Mouse (Mus musculus) heart, embryonic 16.5 days (tissue): ENCODE measurements around the gene Klhl32. TPM values are rescaled to one million over a fixed set of nuclear protein-coding genes. Genes with fewer than 3 reads are reported as not detected.

Experiments
- ATAC-seq: fragments of 200-750 bp; cut with Nextera tagmentation; replicated peaks from 2 replicates; pipeline ENCODE4 v1.8.0; 2017; ENCODE audit warnings: moderate number of reproducible peaks; ENCODE audit not compliant: insufficient read depth, low FRiP score; ENCODE audit errors: extremely low read depth
- H3K27ac ChIP-seq: fragments of 300-500 bp; sonication (generic); 2 replicates; pipeline ENCODE4 v1.5.1; 2014; ENCODE audit warnings: mild to moderate bottlenecking, low read length, control low read depth, moderate library complexity
- H3K27me3 ChIP-seq: fragments of 300-500 bp; sonication (generic); 2 replicates; pipeline ENCODE4 v1.6.1; 2014; ENCODE audit warnings: low read length, mixed read lengths; ENCODE audit not compliant: control insufficient read depth, insufficient read depth
- H3K36me3 ChIP-seq: fragments of 300-500 bp; sonication (generic); 2 replicates; pipeline ENCODE4 v1.6.1; 2014; ENCODE audit not compliant: control insufficient read depth, insufficient read depth
- H3K4me1 ChIP-seq: fragments of 300-500 bp; sonication (generic); 2 replicates; pipeline ENCODE4 v1.6.1; 2014; ENCODE audit warnings: low read length, mixed read lengths; ENCODE audit not compliant: control insufficient read depth, insufficient read depth
- H3K4me2 ChIP-seq: fragments of 300-500 bp; sonication (generic); 2 replicates; pipeline ENCODE4 v1.6.1; 2014; ENCODE audit warnings: low read depth, mild to moderate bottlenecking, control low read depth, low read length
- H3K4me3 ChIP-seq: fragments of 300-500 bp; sonication (generic); 2 replicates; pipeline ENCODE4 v1.5.1; 2014; ENCODE audit warnings: mild to moderate bottlenecking, control low read depth, low read length
- H3K9ac ChIP-seq: fragments of 300-500 bp; sonication (generic); 2 replicates; pipeline ENCODE4 v1.6.1; 2014; ENCODE audit warnings: low read length, control low read depth
- H3K9me3 ChIP-seq: fragments of 300-500 bp; sonication (generic); replicated peaks from 2 replicates; pipeline ENCODE4 v1.6.1; 2016; ENCODE audit warnings: low read length; ENCODE audit not compliant: control insufficient read depth
- WGBS: fragments of 180-500 bp; shearing (Covaris S2); extraction: QIAGEN DNeasy Blood & Tissue Kit; methylation state at CpG from one replicate; pipeline ENCODE4 v1.1.7; 2014; 5-methylcytosine and 5-hydroxymethylcytosine counted together
- polyA plus RNA-seq: library from polyadenylated mRNA; unstranded; fragments of >200 nt; fragmentation: Nextera tagmentation; extraction: Ambion mirVana; gene quantifications from 2 replicates; pipeline ENCODE4 v1.2.1, GENCODE M21; 2015

Gene Klhl32
- polyA plus RNA-seq, 1 experiment from 2014 or later, result 4.6 TPM

DNA sequence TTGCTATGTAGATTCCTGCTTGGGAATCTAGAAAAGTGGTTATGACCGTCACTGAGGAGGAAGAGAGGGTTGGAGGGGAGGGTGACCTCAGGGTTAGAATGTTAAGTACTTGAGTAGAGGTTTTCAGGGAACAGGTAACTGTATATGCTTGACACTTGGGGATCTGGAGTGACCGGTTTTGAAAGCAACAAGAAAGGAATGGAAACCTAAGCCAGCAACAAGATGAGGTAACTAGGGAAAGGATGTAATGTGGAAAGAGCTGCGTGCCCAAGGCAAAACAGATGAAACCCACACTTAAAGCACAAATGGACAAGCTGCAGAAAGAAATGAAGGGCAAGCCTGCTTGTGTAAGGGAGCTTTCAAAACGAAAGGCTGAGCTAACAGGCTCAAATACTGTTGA, 18.3 kb upstream of the Klhl32 start:
- Histone ChIP-seq H3K4me1 (no peaks in the 10 kb centered on the region), H3K36me3 (no peaks in the 10 kb centered on the region), H3K4me3 (no peak overlapping the region), H3K27me3 (no peaks in the 10 kb centered on the region), H3K9me3 (no peaks in the 10 kb centered on the region), H3K9ac (no peak overlapping the region), H3K4me2 (no peak overlapping the region), H3K27ac (no peak overlapping the region)
- no peak for ATAC-seq
- 59% methylated on average over 4 of the region's 4 CpGs for WGBS

- H3K27me3 ChIP-seq, result no peaks in the 10 kb centered on the region
- no peaks in the 10 kb centered on the region for H3K9me3 ChIP-seq
- no peak for ATAC-seq
- no peak overlapping the region for H3K9ac ChIP-seq
- no peak overlapping the region for H3K4me3 ChIP-seq
- no peaks in the 10 kb centered on the region for H3K36me3 ChIP-seq
- H3K4me1 ChIP-seq, result no peaks in the 10 kb centered on the region
- no peak overlapping the region for H3K4me2 ChIP-seq
- 42% methylated on average over 6 of the region's 6 CpGs for WGBS
- no peak overlapping the region for H3K27ac ChIP-seq
Measured at GRCm38 (mm10) chr4:24865691-24866090, 14.8 kb upstream of the Klhl32 start.

DNA sequence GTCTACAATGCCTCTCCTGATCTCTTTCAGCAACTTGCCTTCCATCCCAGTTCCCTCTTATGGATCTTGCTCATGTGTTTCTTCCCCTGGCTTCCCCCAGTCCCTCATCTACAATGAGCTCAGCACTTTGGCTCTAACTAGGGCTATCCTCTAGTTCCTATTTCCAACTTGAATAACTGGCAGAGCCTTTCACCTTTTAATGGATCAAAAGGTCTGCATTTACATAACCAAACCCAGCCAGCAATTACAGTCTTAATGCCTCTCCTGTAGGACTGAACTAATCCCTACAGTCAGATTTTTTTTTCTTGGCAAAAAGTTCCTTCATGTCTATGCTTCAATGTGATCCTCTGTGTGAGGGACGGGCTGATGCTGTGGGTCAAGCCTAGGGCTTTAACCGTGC, 3.5 kb downstream of the Klhl32 start:
- ATAC-seq, result no peak
- Histone ChIP-seq H3K4me1 (no peaks in the 10 kb centered on the region; the same call in 1 of the 2 replicates), H3K4me2 (no peak overlapping the region), H3K36me3 (no peaks in the 10 kb centered on the region), H3K27ac (no peak overlapping the region), H3K9me3 (no peaks in the 10 kb centered on the region), H3K9ac (no peak overlapping the region), H3K27me3 (no peaks in the 10 kb centered on the region), H3K4me3 (no peak overlapping the region)
- WGBS, result 91% methylated on average over 2 of the region's 2 CpGs

DNA sequence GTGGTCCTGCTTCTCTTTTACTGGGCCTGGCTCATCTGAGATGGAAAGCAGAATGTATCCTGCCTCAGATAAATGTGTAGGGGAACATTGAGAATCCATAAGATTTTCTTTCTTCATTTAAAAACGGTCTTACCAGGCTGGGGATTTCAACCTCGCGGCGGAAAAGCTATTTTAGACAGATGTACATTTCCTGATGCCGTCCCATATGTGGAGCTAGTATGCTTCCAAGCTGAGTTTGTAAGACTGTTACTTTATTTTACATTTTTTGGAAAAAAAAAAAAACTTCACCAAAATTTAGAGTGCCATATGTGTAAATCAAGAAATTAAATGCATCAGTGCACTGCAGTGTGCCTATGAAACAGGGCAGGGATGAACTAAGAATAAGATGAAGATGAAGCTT, 5.4 kb downstream of the Klhl32 start:
- 88% methylated on average over 5 of the region's 5 CpGs for WGBS
- H3K36me3 ChIP-seq, result no peaks in the 10 kb centered on the region
- no peaks in the 10 kb centered on the region for H3K9me3 ChIP-seq
- H3K9ac ChIP-seq, result no peak overlapping the region
- H3K4me1 ChIP-seq, result no peaks in the 10 kb centered on the region; the same call in 1 of the 2 replicates
- H3K27me3 ChIP-seq, result no peaks in the 10 kb centered on the region
- no peak for ATAC-seq
- no peak overlapping the region for H3K27ac ChIP-seq
- no peak overlapping the region for H3K4me3 ChIP-seq
- H3K4me2 ChIP-seq, result no peak overlapping the region

- 81% methylated on average over 6 of the region's 6 CpGs for WGBS
- Histone ChIP-seq H3K4me2 (no peak overlapping the region), H3K27ac (no peak overlapping the region), H3K9me3 (no peaks in the 10 kb centered on the region), H3K4me3 (no peak overlapping the region), H3K9ac (no peak overlapping the region), H3K36me3 (no peaks in the 10 kb centered on the region), H3K27me3 (no peaks in the 10 kb centered on the region), H3K4me1 (no peaks in the 10 kb centered on the region)
- ATAC-seq, result no peak
Measured at GRCm38 (mm10) chr4:24838567-24838966, 12.4 kb downstream of the Klhl32 start.

DNA sequence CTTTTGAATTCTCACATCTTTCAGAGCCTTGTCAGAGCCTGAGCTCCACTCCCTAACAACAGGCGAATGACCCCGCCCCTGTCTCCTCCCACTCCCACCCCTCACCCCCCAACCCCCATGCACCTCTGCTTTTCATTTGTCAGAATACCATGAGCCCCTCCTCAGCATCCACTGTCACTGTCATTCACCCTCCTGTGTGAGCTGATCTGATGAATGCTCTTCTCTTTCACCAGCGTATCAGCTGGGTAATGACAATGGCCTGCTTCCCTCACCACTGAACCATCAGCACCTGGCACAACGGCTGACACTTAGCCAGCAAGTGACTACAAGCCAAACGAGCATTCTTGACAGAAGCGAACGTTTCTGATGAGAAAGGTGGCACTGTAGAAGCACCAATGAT, 15.4 kb downstream of the Klhl32 start:
- no peak overlapping the region for H3K4me3 ChIP-seq
- H3K4me2 ChIP-seq, result no peak overlapping the region
- H3K9me3 ChIP-seq, result no peaks in the 10 kb centered on the region
- no peaks in the 10 kb centered on the region for H3K36me3 ChIP-seq
- ATAC-seq, result no peak
- H3K27ac ChIP-seq, result no peak overlapping the region
- 44% methylated on average over 7 of the region's 7 CpGs for WGBS
- no peak overlapping the region for H3K9ac ChIP-seq
- H3K4me1 ChIP-seq, result no peaks in the 10 kb centered on the region
- no peaks in the 10 kb centered on the region for H3K27me3 ChIP-seq

DNA sequence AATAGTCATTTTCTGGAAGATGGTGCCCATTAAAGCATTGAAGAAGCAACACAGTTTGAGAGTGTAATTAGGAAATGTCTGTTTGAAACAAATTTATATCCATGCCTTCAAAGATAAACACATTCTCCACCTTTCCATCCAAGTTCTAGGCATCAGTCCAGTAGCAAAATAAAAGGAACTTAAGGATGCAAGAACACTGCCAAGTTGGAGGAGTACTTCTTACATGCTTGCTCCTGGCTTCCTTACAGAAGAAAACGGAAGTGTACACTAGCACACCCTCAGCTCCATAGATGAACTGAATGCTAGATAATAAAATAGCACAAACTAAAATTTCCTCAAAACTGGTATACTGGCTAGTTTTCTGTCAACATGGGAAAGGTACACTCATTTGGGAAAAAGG, 42.6 kb downstream of the Klhl32 start:
- Histone ChIP-seq H3K27ac (no peak overlapping the region), H3K4me2 (no peak overlapping the region), H3K9ac (no peak overlapping the region), H3K27me3 (no peaks in the 10 kb centered on the region), H3K4me3 (no peak overlapping the region), H3K36me3 (no peaks in the 10 kb centered on the region), H3K4me1 (no peaks in the 10 kb centered on the region), H3K9me3 (0 out of 2 replicates have a peak, but pooled peaks cover 3% of the 10 kb centered on the region)
- 90% methylated on average over 1 of the region's 1 CpGs for WGBS
- no peak for ATAC-seq

DNA sequence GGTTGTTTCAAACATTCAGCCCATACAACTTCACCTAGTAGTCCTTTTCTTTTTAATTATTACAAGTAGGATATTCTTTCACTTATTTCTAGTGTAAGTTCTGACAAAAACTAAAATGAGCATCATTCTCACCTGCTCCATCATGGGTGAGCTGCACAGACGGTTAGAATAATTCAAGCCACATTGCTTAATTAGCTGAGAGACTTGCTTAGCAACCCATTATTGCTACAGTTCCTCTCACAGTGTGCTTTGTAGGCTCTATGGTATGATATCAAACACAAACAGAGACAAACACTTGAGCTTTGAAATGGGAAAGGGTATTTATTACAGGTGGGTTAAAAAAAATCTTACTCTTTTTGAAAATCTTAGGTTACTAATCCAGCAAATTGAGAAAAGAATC, 49.0 kb downstream of the Klhl32 start:
- H3K36me3 ChIP-seq, result no peaks in the 10 kb centered on the region
- H3K4me2 ChIP-seq, result no peak overlapping the region
- no peak overlapping the region for H3K4me3 ChIP-seq
- no peaks in the 10 kb centered on the region for H3K4me1 ChIP-seq
- no peak for ATAC-seq
- no peaks in the 10 kb centered on the region for H3K9me3 ChIP-seq
- no peak overlapping the region for H3K9ac ChIP-seq
- no peaks in the 10 kb centered on the region for H3K27me3 ChIP-seq
- no peak overlapping the region for H3K27ac ChIP-seq
- 54% methylated on average over 1 of the region's 1 CpGs for WGBS

- no peak overlapping the region for H3K4me2 ChIP-seq
- no peaks in the 10 kb centered on the region for H3K9me3 ChIP-seq
- no peak overlapping the region for H3K27ac ChIP-seq
- ATAC-seq, result no peak
- peaks cover 2% of the 10 kb centered on the region; the same call in 1 of the 2 replicates for H3K4me1 ChIP-seq
- 49% methylated on average over 2 of the region's 2 CpGs for WGBS
- H3K36me3 ChIP-seq, result no peaks in the 10 kb centered on the region
- H3K27me3 ChIP-seq, result no peaks in the 10 kb centered on the region
- H3K4me3 ChIP-seq, result no peak overlapping the region
- no peak overlapping the region for H3K9ac ChIP-seq
Measured at GRCm38 (mm10) chr4:24801343-24801742, 49.6 kb downstream of the Klhl32 start.
